Mouse (Mus musculus): ENCODE results near the gene P4hb.

DNA sequence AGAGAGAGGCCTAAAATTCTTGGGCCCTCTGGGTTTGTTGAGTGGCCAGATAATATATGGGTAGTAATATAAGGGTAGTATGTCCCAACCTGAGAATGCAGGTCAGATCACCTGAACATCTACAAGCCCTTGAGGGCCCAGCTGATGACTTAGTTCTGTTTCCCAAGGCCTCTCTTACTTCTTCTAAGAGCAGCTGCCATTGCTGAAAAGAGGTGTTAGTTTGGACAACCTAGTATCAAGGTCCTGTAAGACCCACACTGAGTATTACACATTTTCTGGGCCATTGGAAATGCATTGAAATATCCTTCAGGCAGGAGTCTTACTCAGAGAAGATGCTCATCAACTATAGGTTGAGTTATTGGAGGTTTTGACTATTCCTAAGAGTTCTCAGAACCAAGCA, 2.9 kb upstream of the P4hb start:
- no peak for TF ChIP-seq POLR2A (IDR thresholded peaks at IDR 0.05; ENCODE audit: control insufficient read depth, extremely low read depth, insufficient read depth, low read length, poor library complexity)
- TF ChIP-seq CTCF (IDR thresholded peaks at IDR 0.05; ENCODE audit: borderline replicate concordance, control insufficient read depth, extremely low read depth, insufficient read depth, low read length, poor library complexity) = no peak

All from thymus, adult 2 months (tissue).